ENCODE assay signal across 18 mouse cellular contexts in the genomic region with DNA sequence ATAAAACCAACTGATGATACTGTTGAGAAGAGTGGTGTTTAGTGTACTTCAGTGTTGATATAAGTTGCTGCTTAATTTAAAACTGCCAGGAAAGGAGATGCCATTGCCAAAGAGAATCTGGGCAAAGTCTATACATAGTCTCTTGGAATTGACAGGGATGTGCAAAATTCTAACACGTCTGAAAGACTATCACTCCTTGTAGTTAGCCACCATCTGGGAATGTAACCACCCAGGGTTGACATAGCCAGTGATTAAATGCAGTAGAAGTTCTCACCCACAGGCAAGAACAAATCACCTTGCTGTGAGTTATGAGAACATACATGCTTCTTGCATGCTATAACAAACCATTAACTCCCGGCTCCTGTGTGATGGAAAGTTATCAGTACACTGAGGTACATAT.
"Had no signal": no experiment of that assay in that cellular context is flagged by ENCODE, and none has a peak within 500 bp of the region (broad histone marks: within the 10 kb centered on the region; RNA-seq: fewer than 3 reads in every experiment).

No protein-coding gene starts in this region.

- H3K9me3 ChIP-seq: lung, embryonic 15.5 days; megakaryocyte, embryonic 14.5 days; midbrain, embryonic 13.5 days; midbrain, embryonic 15.5 days; neural tube, embryonic 12.5 days; stomach, embryonic 15.5 days had no signal

- ATAC-seq: liver, postnatal 0 days; lung, postnatal 0 days; midbrain, embryonic 13.5 days; midbrain, embryonic 15.5 days had no signal

- H3K4me1 ChIP-seq: lung, embryonic 15.5 days; megakaryocyte, embryonic 14.5 days; midbrain, embryonic 13.5 days; midbrain, embryonic 15.5 days; neural tube, embryonic 12.5 days; stomach, embryonic 15.5 days had no signal

- H3K27me3 ChIP-seq: lung, embryonic 15.5 days; megakaryocyte, embryonic 14.5 days; midbrain, embryonic 13.5 days; midbrain, embryonic 15.5 days; neural tube, embryonic 12.5 days; stomach, embryonic 15.5 days had no signal

- H3K9ac ChIP-seq: liver, postnatal 0 days; lung, embryonic 15.5 days; midbrain, embryonic 13.5 days; midbrain, embryonic 15.5 days; neural tube, embryonic 12.5 days; stomach, embryonic 15.5 days had no signal

- H3K4me3 ChIP-seq: lung, embryonic 15.5 days; megakaryocyte, embryonic 14.5 days; midbrain, embryonic 13.5 days; midbrain, embryonic 15.5 days; neural tube, embryonic 12.5 days; stomach, embryonic 15.5 days had no signal

- H3K36me3 ChIP-seq: lung, embryonic 15.5 days; midbrain, embryonic 13.5 days; midbrain, embryonic 15.5 days; neural tube, embryonic 12.5 days; stomach, embryonic 15.5 days had no signal

- DNase-seq: liver, postnatal 0 days; lung, adult 2 months; lung, postnatal 14 days; lung, postnatal 36 days; right cerebral cortex, postnatal 14 days; thymus, adult 18-20 months; thymus, postnatal 14 days; thymus, postnatal 36 days had no signal

- H3K4me2 ChIP-seq: lung, embryonic 15.5 days; midbrain, embryonic 11.5 days; midbrain, embryonic 13.5 days; midbrain, embryonic 15.5 days; neural tube, embryonic 12.5 days; stomach, embryonic 15.5 days had no signal

- H3K27ac ChIP-seq: lung, embryonic 15.5 days; macrophage; midbrain, embryonic 13.5 days; midbrain, embryonic 15.5 days; neural tube, embryonic 12.5 days; stomach, embryonic 15.5 days; stomach, postnatal 0 days had no signal
